Mouse (Mus musculus): Measurements from ENCODE around the gene Atp23. TPM values are rescaled to one million over a fixed set of nuclear protein-coding genes. Genes with fewer than 3 reads are reported as not detected.

Gene Atp23
- polyA plus RNA-seq, 1 experiment, result 8.6 TPM

- TF ChIP-seq CTCF (IDR thresholded peaks at IDR 0.05; ENCODE audit: borderline replicate concordance, extremely low read depth, insufficient read depth, insufficient read length), result no peak
- no peak for TF ChIP-seq POLR2A (IDR thresholded peaks at IDR 0.05; ENCODE audit: borderline replicate concordance, extremely low read depth, insufficient read depth, insufficient read length, poor library complexity, severe bottlenecking)
- DNase-seq (ENCODE audit: low read depth), result peak; percentile 87
These were observed 29.3 kb upstream of the Atp23 start for GRCm38 (mm10) chr10:126930270-126931121.

DNA sequence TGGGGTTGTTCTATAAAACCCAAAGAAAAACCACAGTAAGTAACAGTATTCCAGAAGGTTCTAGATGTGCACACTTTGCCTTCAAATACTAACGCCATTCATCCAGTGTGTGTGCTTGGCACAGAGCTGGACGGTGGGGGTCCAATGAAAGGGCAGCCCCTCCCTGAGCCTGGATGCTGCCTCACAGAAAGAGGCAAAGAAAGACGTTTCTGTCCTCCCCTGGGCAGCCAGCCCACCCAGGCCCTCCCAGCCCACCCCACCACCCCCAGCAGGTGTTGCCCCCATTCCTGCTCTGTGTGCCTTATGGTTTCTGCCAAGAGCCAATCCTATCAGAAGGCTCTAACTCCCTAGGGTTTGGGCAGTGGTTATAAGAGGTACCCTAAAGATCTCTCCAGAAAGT, 28.4 kb upstream of the Atp23 start:
- DNase-seq (ENCODE audit: low read depth), result peak; percentile 78
- TF ChIP-seq POLR2A (IDR thresholded peaks at IDR 0.05; ENCODE audit: borderline replicate concordance, extremely low read depth, insufficient read depth, insufficient read length, poor library complexity, severe bottlenecking) (no peak), CTCF (IDR thresholded peaks at IDR 0.05; ENCODE audit: borderline replicate concordance, extremely low read depth, insufficient read depth, insufficient read length) (no peak)

GRCm38 (mm10) chr10:126928819-126929206, 27.7 kb upstream of the Atp23 start:
- no peak for TF ChIP-seq POLR2A (IDR thresholded peaks at IDR 0.05; ENCODE audit: borderline replicate concordance, extremely low read depth, insufficient read depth, insufficient read length, poor library complexity, severe bottlenecking)
- no peak for TF ChIP-seq CTCF (IDR thresholded peaks at IDR 0.05; ENCODE audit: borderline replicate concordance, extremely low read depth, insufficient read depth, insufficient read length)
- DNase-seq (ENCODE audit: low read depth), result no peak

GRCm38 (mm10) chr10:126928011-126928818, 27.1 kb upstream of the Atp23 start:
- TF ChIP-seq CTCF (IDR thresholded peaks at IDR 0.05; ENCODE audit: borderline replicate concordance, extremely low read depth, insufficient read depth, insufficient read length) (peak; percentile 65; the same call in 1 of the 2 replicates), POLR2A (IDR thresholded peaks at IDR 0.05; ENCODE audit: borderline replicate concordance, extremely low read depth, insufficient read depth, insufficient read length, poor library complexity, severe bottlenecking) (no peak)
- peak; percentile 80 for DNase-seq (ENCODE audit: low read depth)

GRCm38 (mm10) chr10:126927101-126927961, 26.2 kb upstream of the Atp23 start:
- DNase-seq (ENCODE audit: low read depth), result peak; percentile 80
- no peak for TF ChIP-seq CTCF (IDR thresholded peaks at IDR 0.05; ENCODE audit: borderline replicate concordance, extremely low read depth, insufficient read depth, insufficient read length)
- no peak for TF ChIP-seq POLR2A (IDR thresholded peaks at IDR 0.05; ENCODE audit: borderline replicate concordance, extremely low read depth, insufficient read depth, insufficient read length, poor library complexity, severe bottlenecking)

DNA sequence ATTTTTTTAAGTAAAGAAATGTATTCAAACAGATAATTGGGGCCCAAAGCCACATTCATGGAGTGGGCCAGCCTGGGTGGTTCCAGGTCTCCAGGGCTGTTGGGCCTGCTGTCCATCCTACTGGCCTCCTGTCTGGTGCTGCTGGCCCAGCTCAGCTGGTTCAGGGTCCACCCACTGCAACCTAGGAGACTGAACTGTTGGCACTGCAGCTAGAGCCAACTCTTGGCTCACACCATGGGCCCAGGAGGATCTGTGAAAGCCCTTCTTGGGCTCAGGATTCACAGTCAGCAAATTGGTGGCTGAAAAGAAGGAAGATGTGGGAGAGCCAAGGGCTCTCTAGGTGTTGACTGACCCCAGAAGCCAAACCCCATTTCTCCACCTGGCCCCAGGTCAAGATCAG, 24.2 kb upstream of the Atp23 start:
- TF ChIP-seq CTCF (IDR thresholded peaks at IDR 0.05; ENCODE audit: borderline replicate concordance, extremely low read depth, insufficient read depth, insufficient read length) (no peak), POLR2A (IDR thresholded peaks at IDR 0.05; ENCODE audit: borderline replicate concordance, extremely low read depth, insufficient read depth, insufficient read length, poor library complexity, severe bottlenecking) (no peak)

GRCm38 (mm10) chr10:126924087-126924486, 22.9 kb upstream of the Atp23 start:
- DNase-seq (ENCODE audit: low read depth), result no peak
- no peak for TF ChIP-seq CTCF (IDR thresholded peaks at IDR 0.05; ENCODE audit: borderline replicate concordance, extremely low read depth, insufficient read depth, insufficient read length)
- TF ChIP-seq POLR2A (IDR thresholded peaks at IDR 0.05; ENCODE audit: borderline replicate concordance, extremely low read depth, insufficient read depth, insufficient read length, poor library complexity, severe bottlenecking), result no peak

More for the DNA sequence above, 24.2 kb upstream of the Atp23 start:
- DNase-seq (ENCODE audit: low read depth), result no peak

GRCm38 (mm10) chr10:126920220-126920619, 19.1 kb upstream of the Atp23 start:
- no peak for DNase-seq (ENCODE audit: low read depth)
- peak; percentile 18; the same call in 1 of the 2 replicates for TF ChIP-seq CTCF (IDR thresholded peaks at IDR 0.05; ENCODE audit: borderline replicate concordance, extremely low read depth, insufficient read depth, insufficient read length)
- TF ChIP-seq POLR2A (IDR thresholded peaks at IDR 0.05; ENCODE audit: borderline replicate concordance, extremely low read depth, insufficient read depth, insufficient read length, poor library complexity, severe bottlenecking), result no peak

DNA sequence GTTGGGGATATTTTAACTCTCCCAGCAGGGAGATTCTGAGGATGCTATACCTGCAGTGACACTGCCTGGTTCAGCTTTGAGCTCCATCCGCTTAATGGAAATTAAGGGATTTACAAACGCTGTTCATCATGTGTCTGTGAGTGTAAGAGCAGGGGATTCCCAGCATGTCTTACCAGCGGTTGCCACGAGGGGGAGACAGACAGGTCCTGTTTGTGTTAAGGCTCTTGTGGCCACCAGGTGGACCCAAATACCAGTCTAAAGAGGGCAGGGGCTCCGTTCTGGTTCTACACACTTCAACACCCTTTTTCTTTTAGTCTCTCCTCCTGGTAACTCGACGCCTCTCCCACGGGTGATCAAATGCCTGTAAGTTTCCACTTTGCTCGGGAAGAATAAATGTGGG, 17.9 kb upstream of the Atp23 start:
- peak; percentile 97 for DNase-seq (ENCODE audit: low read depth)
- TF ChIP-seq CTCF (IDR thresholded peaks at IDR 0.05; ENCODE audit: borderline replicate concordance, extremely low read depth, insufficient read depth, insufficient read length), result peak; percentile 100
- TF ChIP-seq POLR2A (IDR thresholded peaks at IDR 0.05; ENCODE audit: borderline replicate concordance, extremely low read depth, insufficient read depth, insufficient read length, poor library complexity, severe bottlenecking), result no peak

DNA sequence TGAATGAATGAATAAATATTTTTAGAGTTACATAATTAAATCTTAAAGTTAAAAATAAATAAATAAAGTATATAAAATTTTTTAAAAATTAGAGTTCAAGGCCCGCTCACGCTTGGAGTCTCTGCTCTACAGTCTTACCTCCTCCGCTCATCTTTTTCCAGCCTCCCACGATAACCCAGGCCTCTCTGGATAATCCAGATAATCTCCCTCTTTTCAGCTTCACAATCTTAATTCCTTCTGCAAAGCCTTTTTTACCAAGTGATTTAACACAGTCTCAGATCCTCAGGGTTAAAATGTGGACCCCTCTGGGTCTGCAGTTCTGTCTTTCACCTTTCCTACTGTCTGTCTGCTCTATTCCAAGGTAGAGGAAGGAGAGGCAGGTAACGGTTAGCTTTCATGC, 13.1 kb upstream of the Atp23 start:
- DNase-seq (ENCODE audit: low read depth), result no peak
- TF ChIP-seq POLR2A (IDR thresholded peaks at IDR 0.05; ENCODE audit: borderline replicate concordance, extremely low read depth, insufficient read depth, insufficient read length, poor library complexity, severe bottlenecking) (no peak), CTCF (IDR thresholded peaks at IDR 0.05; ENCODE audit: borderline replicate concordance, extremely low read depth, insufficient read depth, insufficient read length) (no peak)

Data from brain, embryonic 14.5 days (tissue).